Mouse (Mus musculus) embryo, embryonic 10.5 days (tissue): ENCODE measurements around the gene Prkg2.

Experiments
- DNase-seq: peaks from one replicate; pipeline ENCODE4 v3.0.0-alpha.2; 2015; ENCODE audit warnings: low spot score

The Prkg2 gene

DNA sequence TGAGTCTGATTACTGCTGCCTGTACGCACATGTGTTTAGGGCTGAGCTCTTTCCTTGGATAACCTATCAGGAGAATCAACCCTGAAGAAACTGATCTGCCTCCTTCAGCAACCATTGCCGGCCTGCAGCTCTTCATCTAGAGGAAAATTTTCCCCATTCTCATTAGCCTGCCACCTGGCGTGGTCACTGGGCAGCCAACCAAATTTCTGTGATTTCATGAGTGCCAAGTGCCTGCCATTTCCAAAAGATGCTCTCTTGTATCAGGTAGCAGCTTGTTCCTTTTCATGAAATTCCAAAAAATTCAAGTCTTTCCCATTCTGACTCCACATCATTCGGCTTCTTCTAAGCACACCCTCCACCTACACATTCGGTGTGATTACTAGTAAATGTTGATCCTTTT, 136.2 kb downstream of the Prkg2 start:
- no peak for DNase-seq

GRCm38 (mm10) chr5:98897946-98898345, 139.2 kb downstream of the Prkg2 start:
- no peak for DNase-seq

- no peak for DNase-seq
These were observed 142.9 kb downstream of the Prkg2 start for GRCm38 (mm10) chr5:98894281-98894680.

GRCm38 (mm10) chr5:98890544-98891050, 146.6 kb downstream of the Prkg2 start:
- DNase-seq, result no peak

- DNase-seq, result peak; percentile 14
These were observed 155.1 kb downstream of the Prkg2 start for GRCm38 (mm10) chr5:98882096-98882495.
